Mouse (Mus musculus): ENCODE measurements at regions not wholly inside any gene's neighbourhood (a gene's known extent, or its start where the extent isn't known, plus 50 kb on each side); places are given as distances from the start of the nearest gene placed in this dataset.

- DNase-seq, result no peak
These were observed 148.5 kb downstream of the Clic5 start for GRCm38 (mm10) chr17:44336842-44337241.

DNA sequence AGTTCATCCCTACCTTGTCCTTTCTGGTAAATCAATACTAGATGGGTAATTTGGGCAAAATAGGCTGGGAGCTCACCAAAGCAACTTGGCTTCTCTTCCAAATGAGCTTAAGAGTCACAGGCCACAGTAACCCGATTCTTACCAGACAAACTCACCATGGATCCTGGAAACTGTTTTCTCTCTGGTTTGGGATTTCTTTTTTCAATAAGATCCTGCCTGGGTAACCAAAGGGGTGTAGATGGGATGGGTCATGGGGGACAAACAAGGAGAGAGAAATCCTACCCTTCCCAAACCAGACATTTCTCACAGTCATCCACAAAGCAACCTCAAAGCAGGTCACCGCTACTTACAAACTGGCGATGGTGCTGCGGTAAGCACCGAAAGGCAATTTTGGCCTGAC is 148.9 kb downstream of the Clic5 start:
- no peak for DNase-seq

GRCm38 (mm10) chr17:44344542-44344941 is 156.2 kb downstream of the Clic5 start:
- DNase-seq, result no peak

DNA sequence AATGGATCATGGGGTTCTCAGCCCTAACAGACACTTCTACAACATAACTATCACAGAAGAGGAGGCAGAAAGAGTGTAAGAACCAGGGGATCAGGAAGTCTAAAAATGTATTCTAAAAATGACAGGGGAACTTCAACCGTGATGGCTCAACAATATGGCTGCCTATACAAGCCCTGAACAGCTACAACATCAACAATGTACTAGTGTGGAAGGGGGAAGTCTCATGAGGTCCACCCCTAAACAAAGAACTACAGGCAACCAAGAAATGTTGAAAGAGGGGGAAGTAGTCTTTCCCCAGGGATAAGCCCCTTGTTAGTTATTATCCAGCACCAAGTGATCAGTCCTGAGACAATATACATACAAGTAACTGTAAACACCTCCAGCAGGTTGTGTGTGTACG is 157.0 kb downstream of the Clic5 start:
- no peak for DNase-seq

DNA sequence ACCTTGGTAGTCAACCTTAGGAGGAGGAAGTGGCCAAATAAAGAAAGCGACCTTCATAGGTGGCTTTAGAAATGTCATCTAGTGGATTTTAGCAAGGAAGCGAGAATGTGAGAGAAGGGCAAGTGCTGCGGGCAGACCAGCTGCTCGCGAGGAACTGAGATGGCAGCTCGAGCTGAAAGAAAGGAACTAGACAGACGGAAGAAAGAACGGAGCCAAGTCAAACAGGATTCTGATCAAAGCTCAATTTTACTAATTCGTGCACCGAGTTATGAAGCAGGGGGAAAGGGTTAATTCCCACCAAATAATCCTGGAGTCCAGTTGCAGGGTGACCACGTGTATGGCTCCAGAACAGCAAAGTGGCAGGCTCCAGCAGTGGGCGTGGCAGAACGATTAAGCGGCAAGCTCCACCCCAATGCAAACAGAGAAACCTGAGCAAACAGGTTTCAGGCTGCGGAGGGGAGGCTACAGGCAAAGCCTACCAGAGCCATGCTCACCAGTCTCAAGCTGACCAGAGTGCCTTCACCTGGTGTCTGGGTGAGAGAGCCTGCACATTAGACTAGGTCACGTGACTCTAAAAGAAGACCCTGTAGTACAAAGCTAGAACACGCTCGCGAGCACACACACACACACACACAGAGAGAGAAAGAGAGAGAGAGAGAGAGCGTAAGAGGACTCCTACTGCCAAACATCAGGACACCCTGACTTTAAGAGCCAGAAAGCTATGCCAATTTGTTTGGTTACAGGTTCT is 162.0 kb downstream of the Clic5 start:
- peak; percentile 34 for DNase-seq

DNA sequence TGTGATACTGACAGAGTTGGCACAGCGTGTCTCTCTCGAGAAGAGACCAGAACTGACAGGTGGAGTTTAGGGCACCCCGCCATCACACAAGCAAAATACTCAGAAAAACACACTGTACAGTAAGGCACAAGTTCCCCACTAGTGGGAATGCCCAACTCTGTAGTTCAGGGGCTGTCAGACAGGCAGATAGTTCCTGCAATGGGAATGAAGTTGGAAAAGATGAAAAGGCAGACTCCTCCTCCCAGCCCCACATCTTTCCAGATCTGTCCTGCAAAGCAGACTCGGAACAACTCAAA is 162.5 kb downstream of the Clic5 start:
- no peak for DNase-seq

DNA sequence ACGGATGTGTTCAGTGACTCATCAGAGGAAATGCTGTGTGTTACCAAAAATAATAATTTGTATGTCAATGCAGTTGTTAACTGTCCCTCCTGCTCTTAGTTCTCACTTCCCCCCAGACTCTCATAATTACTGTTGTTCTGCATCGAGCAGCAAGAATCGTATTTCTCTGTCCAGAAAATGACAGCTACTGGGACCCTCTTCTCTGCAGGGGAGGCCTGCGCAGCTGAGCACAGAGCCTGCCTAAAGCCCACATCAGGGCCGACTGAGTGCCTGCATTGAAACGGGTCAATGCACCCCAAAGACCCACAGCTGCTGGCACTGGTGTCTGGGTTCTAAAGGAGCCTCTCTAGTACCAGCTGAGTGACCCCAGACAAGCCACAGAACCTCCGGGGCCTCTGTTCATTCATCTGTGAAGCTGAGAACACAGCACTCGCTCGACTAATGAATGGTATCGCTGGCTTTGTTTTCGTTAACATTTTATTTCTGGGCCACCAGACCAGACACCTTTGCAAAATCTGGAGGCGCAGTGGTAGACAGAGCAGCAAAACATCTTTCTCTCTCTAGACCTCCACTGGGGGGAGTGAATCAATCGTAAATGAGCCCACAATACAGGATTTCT is 163.2 kb downstream of the Clic5 start:
- no peak for DNase-seq

DNA sequence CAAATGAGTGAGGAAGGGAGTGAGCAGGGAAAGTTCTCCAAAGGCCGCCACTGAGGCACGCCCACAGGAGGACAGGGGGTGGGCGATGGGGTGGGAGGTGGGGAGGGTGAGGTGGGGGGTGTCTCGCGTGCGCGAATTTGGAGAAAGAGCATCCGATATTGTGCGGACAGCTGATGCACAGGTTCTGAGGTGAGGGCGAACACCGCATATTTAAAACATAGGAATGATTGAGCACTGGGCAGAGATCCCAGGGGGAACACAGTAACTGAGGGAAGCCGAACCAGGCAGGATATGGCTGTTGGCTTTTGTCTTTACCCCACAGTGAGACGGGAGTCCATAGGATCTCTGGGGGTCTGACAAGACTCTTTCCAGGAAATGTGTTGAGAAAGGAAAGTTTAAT is 163.8 kb downstream of the Clic5 start:
- DNase-seq, result no peak

DNA sequence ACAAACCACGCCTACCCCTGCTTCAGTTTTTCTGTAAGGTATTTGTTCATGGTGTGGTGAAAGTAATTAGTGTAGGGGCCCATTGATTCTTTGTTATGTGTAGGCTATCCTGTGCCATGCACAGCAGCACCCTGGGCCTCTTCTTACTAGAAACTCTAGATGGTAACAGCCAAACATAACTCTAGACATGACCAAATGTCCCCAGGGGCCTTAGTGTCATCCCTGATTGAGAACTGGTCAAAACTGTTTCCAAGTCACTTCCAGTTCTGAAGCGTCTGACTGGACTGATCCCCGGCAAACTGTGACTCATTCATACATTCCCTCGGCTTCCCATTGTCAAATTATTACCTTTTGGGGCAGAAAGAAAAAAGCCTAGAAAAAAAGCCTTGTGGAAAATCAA is 174.7 kb downstream of the Clic5 start:
- DNase-seq, result no peak

GRCm38 (mm10) chr17:44364494-44364893 is 176.1 kb downstream of the Clic5 start:
- DNase-seq, result no peak

DNA sequence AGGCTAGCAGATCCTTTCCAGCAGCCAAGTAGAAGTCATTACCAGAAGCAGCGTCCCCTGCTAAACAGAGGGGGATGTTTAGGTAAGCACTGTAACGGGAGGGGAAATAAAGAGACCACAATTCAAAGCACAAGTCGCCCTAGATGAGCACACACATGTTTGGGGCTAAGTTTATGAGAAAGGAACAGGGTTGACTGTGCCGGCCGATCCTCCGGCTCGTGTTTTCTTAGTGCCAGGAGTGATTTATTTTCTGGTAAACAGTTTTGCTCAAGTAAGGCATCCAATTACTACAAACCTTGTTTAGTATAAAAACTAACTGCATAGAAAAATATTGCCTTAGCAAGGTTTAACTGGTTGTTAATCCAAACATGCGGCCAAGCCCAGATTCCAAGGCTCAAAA is 178.1 kb downstream of the Clic5 start:
- DNase-seq, result no peak

- no peak for DNase-seq
These were observed 179.2 kb downstream of the Clic5 start for GRCm38 (mm10) chr17:44367561-44367960.

GRCm38 (mm10) chr17:44370966-44371465 is 182.6 kb downstream of the Clic5 start:
- peak; percentile 11 for DNase-seq

DNA sequence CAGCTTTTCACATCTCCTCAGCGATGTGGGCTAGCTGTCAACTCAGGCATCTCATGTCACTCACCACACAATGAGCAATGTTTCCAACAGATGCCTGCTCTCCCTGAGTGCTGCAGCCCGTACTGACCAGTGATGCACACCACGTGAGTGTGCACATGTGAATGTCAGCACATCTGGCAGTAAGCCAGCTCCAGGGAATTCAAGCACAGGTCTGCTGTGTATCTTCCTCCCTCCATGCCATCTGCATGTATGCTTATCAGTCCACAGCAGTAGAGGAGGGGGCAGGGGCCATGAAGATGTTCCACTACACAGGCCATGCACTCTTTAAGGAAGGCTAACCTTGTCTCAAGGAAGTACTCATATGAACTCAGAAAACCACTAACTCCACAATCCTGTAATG is 183.2 kb downstream of the Clic5 start:
- no peak for DNase-seq

GRCm38 (mm10) chr17:44373744-44374456 is 185.5 kb downstream of the Clic5 start:
- DNase-seq, result no peak

GRCm38 (mm10) chr17:44378391-44378790 is 190.0 kb downstream of the Clic5 start:
- DNase-seq, result no peak

DNA sequence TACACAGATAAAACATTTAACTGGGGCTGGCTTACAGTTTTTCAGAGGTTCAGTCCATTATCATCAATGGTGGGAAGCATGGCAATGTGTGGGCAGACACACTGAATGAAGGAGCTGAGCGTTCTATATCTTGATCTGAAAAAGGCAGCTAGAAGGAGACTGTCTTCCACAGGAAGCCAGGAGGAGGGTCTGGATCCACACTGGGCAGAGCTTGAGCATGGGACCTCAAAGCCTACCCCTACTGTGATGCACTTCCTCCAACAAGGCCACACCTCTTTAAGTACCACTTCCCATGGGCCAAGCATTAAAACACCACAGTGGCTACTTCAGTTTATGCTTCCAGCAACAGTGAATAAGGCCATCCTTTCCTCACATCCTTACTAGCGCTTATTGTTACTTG is 200.5 kb downstream of the Clic5 start:
- DNase-seq, result no peak

GRCm38 (mm10) chr17:44397829-44398228 is 209.4 kb downstream of the Clic5 start:
- DNase-seq, result no peak

- DNase-seq, result no peak
These were observed 209.8 kb downstream of the Clic5 start for GRCm38 (mm10) chr17:44398231-44398630.

- no peak for DNase-seq
These were observed 216.5 kb downstream of the Clic5 start for GRCm38 (mm10) chr17:44404923-44405322.

DNA sequence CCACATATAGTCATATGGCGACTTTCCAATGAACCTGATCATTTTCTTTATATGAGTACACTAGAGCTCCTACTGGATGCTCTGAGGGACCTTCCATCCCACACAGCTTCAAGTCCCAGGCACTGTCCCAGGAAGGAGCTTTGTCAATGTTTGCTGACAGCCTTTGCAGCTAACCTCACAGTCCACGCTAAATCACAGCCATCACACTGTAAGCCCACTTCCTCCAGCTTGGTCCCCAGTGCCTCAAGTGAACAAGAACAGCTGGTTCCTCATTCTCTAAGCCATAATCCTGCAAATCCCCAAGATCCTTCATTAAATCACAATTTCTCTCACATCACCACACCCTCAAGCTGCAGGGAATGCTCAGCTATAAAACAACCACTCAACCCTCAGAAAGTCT is 222.6 kb downstream of the Clic5 start:
- DNase-seq, result no peak

DNA sequence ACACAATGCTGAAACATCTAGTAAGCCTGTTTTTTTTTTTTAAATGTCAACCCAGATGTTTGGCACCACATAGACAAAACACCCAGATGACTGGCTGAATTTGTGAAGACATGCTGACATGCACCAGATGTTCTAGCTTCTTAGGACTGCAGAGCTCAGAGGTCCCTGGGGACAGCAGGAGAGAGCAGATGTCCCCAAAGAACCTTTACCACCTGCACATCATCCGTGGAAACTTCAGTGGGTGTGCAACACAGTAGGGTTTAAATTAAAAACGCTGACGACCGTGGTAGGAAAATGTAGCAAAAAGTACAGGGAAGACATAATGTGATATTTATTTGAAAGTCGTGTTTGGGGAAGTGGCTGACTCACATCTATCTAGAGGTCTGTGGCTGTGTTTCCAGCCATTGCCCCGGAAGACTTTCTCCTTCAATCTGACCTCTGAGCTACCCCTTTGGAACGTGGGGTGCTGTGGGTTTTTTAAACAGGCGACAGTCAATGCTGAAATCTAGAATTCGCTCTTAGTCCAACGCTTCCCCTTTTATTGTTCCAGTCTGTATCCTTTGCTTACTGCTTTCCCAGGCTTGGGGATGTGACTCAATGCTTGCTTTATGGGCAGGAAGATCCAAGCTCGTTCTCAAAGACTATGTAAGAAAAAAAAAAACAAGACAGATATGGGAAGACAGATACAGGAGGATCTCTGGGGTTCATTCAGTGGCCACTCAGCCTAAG is 230.5 kb downstream of the Clic5 start:
- DNase-seq, result peak; percentile 8

- DNase-seq, result no peak
These were observed 231.0 kb downstream of the Clic5 start for GRCm38 (mm10) chr17:44419405-44419729.
